Mouse (Mus musculus): ENCODE data around the gene Epha1.

- TF ChIP-seq CTCF (IDR thresholded peaks at IDR 0.05; ENCODE audit: insufficient read depth, low read depth, low read length) (no peak), POLR2A (IDR thresholded peaks at IDR 0.05; ENCODE audit: insufficient read depth, low read depth, low read length) (no peak)
These were observed 28.8 kb downstream of the Epha1 start for GRCm38 (mm10) chr6:42344255-42344654.
